Mouse (Mus musculus): Measurements from ENCODE around the gene Bcl6.

GRCm38 (mm10) chr16:23930426-23931073 is 58.1 kb downstream of the Bcl6 start:
- no peak for TF ChIP-seq POLR2A (IDR thresholded peaks at IDR 0.05; ENCODE audit: control insufficient read depth, low read depth, low read length)
- no peak for TF ChIP-seq CTCF (IDR thresholded peaks at IDR 0.05; ENCODE audit: control insufficient read depth, insufficient read depth, insufficient replicate concordance, low read depth, low read length)
